Mouse (Mus musculus): ENCODE measurements around the gene Col1a1. TPM values are rescaled to one million over a fixed set of nuclear protein-coding genes. Genes with fewer than 3 reads are reported as not detected.
A peak's percentile ranks its signal among the peaks of the same experiment; 100 is the strongest.

Col1a1 gene
- polyA plus RNA-seq, 1 experiment from 2014 or later = 353 TPM

GRCm38 (mm10) chr11:94992754-94993606, 57.0 kb downstream of the Col1a1 start:
- DNase-seq (ENCODE audit: low spot score) (peak; percentile 68), ATAC-seq (replicated peaks; ENCODE audit: low FRiP score, low read depth) (0 out of 2 replicates have a peak, but pooled peaks have one; percentile 9)
- H3K4me1 ChIP-seq (replicated peaks; ENCODE audit: insufficient read depth, low read length) = peaks cover 59% of the 10 kb centered on the region
- peaks cover 12% of the 10 kb centered on the region; the same call in 1 of the 2 replicates for H3K36me3 ChIP-seq (ENCODE audit: insufficient read depth, low read length)
- 2% methylated on average over 22 of the region's 22 CpGs for WGBS
- TF ChIP-seq CTCF (IDR thresholded peaks at IDR 0.05; ENCODE audit: low read depth) = no peak
- peak overlapping the region; percentile 94 for H3K27ac ChIP-seq
- peak overlapping the region; percentile 90 for H3K4me3 ChIP-seq (replicated peaks; ENCODE audit: low read depth, low read length)
- peak overlapping the region; percentile 97 for H3K4me2 ChIP-seq (ENCODE audit: low read length)
- H3K27me3 ChIP-seq (ENCODE audit: insufficient read depth, low read length) = no peaks in the 10 kb centered on the region
- no peaks in the 10 kb centered on the region for H3K9me3 ChIP-seq (replicated peaks; ENCODE audit: low read length)
- peak overlapping the region; percentile 90 for H3K9ac ChIP-seq (ENCODE audit: low read depth, low read length)

DNA sequence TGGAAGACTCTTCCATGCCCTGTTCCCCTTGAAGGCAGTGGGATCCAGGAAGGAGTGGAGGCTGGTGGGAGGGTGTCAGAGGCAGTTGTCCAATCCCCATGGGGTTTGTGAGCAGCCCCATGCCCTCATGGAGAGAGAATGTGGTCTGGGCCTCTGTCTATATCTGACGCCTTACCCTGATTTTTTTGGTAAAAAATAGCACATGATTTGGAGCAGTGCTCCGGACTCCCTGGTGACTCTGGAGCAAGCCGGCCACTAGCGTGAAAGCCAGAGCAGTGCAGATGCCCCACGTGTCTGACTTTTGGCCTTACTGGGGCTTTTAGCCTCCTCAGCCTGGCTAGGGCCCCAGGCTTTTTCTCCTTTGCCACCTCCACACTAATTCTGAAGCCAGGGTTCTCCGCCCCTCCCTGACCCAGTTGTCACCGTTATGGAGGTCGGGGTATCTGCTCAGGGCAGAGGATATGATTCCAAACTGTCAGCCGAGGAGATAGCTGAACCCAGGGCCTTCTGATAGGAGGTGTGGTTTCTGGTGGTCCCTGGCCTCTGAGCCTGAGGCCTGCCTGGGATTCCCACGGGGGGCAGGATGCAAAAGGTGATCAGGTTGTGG, 58.3 kb downstream of the Col1a1 start:
- H3K36me3 ChIP-seq (ENCODE audit: insufficient read depth, low read length) = peaks cover 26% of the 10 kb centered on the region; the same call in 1 of the 2 replicates
- no peak overlapping the region; the same call in 1 of the 2 replicates for H3K27ac ChIP-seq
- peak overlapping the region; percentile 97 for H3K4me2 ChIP-seq (ENCODE audit: low read length)
- H3K4me3 ChIP-seq (replicated peaks; ENCODE audit: low read depth, low read length) = peak overlapping the region; percentile 90
- WGBS = 29% methylated on average over 10 of the region's 10 CpGs
- DNase-seq (ENCODE audit: low spot score) (no peak), ATAC-seq (replicated peaks; ENCODE audit: low FRiP score, low read depth) (no peak)
- no peaks in the 10 kb centered on the region for H3K9me3 ChIP-seq (replicated peaks; ENCODE audit: low read length)
- peak overlapping the region; percentile 15 for H3K9ac ChIP-seq (ENCODE audit: low read depth, low read length)
- no peaks in the 10 kb centered on the region for H3K27me3 ChIP-seq (ENCODE audit: insufficient read depth, low read length)
- H3K4me1 ChIP-seq (replicated peaks; ENCODE audit: insufficient read depth, low read length) = peaks cover 47% of the 10 kb centered on the region
- TF ChIP-seq CTCF (IDR thresholded peaks at IDR 0.05; ENCODE audit: low read depth) = no peak

DNA sequence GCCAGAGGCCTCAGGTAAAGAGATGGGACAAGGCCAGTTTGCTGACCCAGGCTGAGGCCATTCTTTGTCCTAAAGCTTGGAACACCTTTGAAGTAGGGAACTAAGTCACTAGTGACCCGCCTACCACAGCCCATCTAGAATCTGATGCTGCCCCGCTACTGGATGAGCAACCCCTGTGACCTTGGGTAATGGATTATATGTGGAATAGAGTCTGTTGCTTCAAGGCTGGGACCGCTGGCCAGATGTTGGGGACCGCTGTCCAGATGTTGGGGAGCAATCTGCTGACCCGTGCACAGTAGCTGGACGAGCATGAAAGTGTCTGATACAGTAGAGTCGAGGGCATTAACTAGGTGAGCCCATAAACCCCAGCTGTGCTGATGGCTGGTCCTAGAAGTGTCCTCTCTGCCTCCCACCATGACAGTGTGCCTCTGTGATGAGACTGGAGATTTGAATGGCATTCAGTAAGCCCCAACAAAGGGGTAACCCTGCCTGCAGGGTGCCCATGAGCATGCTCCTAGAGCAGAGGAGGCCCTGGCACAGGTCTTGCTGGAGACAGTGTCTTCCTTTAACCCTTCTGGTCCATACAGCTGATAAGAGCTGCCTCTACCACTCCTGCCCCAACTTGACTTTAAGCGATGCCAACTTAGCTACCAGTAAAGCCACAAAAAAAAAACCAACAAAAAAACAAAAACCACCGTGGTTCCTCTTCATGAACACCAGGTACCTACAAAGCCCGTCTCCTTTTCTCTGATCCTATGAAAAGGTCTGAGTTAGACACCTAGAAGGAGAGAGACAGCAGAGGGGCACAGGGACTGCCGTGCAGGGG, 59.1 kb downstream of the Col1a1 start:
- H3K4me1 ChIP-seq (replicated peaks; ENCODE audit: insufficient read depth, low read length) = peaks cover 40% of the 10 kb centered on the region
- WGBS = 69% methylated on average over 11 of the region's 11 CpGs
- no peaks in the 10 kb centered on the region for H3K27me3 ChIP-seq (ENCODE audit: insufficient read depth, low read length)
- peaks cover 33% of the 10 kb centered on the region; the same call in 1 of the 2 replicates for H3K36me3 ChIP-seq (ENCODE audit: insufficient read depth, low read length)
- no peaks in the 10 kb centered on the region for H3K9me3 ChIP-seq (replicated peaks; ENCODE audit: low read length)
- no peak for TF ChIP-seq CTCF (IDR thresholded peaks at IDR 0.05; ENCODE audit: low read depth)
- peak overlapping the region; percentile 15; the same call in 1 of the 2 replicates for H3K9ac ChIP-seq (ENCODE audit: low read depth, low read length)
- peak overlapping the region; percentile 97 for H3K4me2 ChIP-seq (ENCODE audit: low read length)
- H3K27ac ChIP-seq = no peak overlapping the region
- peak overlapping the region; percentile 90; the same call in 1 of the 2 replicates for H3K4me3 ChIP-seq (replicated peaks; ENCODE audit: low read depth, low read length)
- ATAC-seq (replicated peaks; ENCODE audit: low FRiP score, low read depth) = no peak
- no peak for DNase-seq (ENCODE audit: low spot score)

- ATAC-seq (replicated peaks; ENCODE audit: low FRiP score, low read depth) (no peak), DNase-seq (ENCODE audit: low spot score) (no peak)
- H3K4me1 ChIP-seq (replicated peaks; ENCODE audit: insufficient read depth, low read length) = peaks cover 41% of the 10 kb centered on the region
- no peak overlapping the region for H3K4me3 ChIP-seq (replicated peaks; ENCODE audit: low read depth, low read length)
- no peak for TF ChIP-seq CTCF (IDR thresholded peaks at IDR 0.05; ENCODE audit: low read depth)
- H3K9me3 ChIP-seq (replicated peaks; ENCODE audit: low read length) = no peaks in the 10 kb centered on the region
- peaks cover 33% of the 10 kb centered on the region; the same call in 1 of the 2 replicates for H3K36me3 ChIP-seq (ENCODE audit: insufficient read depth, low read length)
- H3K4me2 ChIP-seq (ENCODE audit: low read length) = no peak overlapping the region
- no peak overlapping the region for H3K9ac ChIP-seq (ENCODE audit: low read depth, low read length)
- H3K27me3 ChIP-seq (ENCODE audit: insufficient read depth, low read length) = no peaks in the 10 kb centered on the region
- 76% methylated on average over 8 of the region's 8 CpGs for WGBS
- no peak overlapping the region for H3K27ac ChIP-seq
Observed at GRCm38 (mm10) chr11:94996101-94996500, 60.1 kb downstream of the Col1a1 start.

- H3K27me3 ChIP-seq (ENCODE audit: insufficient read depth, low read length) = no peaks in the 10 kb centered on the region
- no peak overlapping the region for H3K9ac ChIP-seq (ENCODE audit: low read depth, low read length)
- H3K4me3 ChIP-seq (replicated peaks; ENCODE audit: low read depth, low read length) = no peak overlapping the region
- ATAC-seq (replicated peaks; ENCODE audit: low FRiP score, low read depth) = no peak
- TF ChIP-seq CTCF (IDR thresholded peaks at IDR 0.05; ENCODE audit: low read depth) = no peak
- 91% methylated on average over 6 of the region's 6 CpGs for WGBS
- H3K4me1 ChIP-seq (replicated peaks; ENCODE audit: insufficient read depth, low read length) = peaks cover 41% of the 10 kb centered on the region
- DNase-seq (ENCODE audit: low spot score) = no peak
- no peaks in the 10 kb centered on the region for H3K9me3 ChIP-seq (replicated peaks; ENCODE audit: low read length)
- peaks cover 38% of the 10 kb centered on the region; the same call in 1 of the 2 replicates for H3K36me3 ChIP-seq (ENCODE audit: insufficient read depth, low read length)
- H3K27ac ChIP-seq = no peak overlapping the region
- no peak overlapping the region for H3K4me2 ChIP-seq (ENCODE audit: low read length)
Observed at GRCm38 (mm10) chr11:94996984-94997383, 61.0 kb downstream of the Col1a1 start.

GRCm38 (mm10) chr11:94997596-94997995, 61.6 kb downstream of the Col1a1 start:
- Histone ChIP-seq H3K36me3 (ENCODE audit: insufficient read depth, low read length) (peaks cover 42% of the 10 kb centered on the region; the same call in 1 of the 2 replicates), H3K4me1 (replicated peaks; ENCODE audit: insufficient read depth, low read length) (peaks cover 38% of the 10 kb centered on the region), H3K9me3 (replicated peaks; ENCODE audit: low read length) (no peaks in the 10 kb centered on the region), H3K9ac (ENCODE audit: low read depth, low read length) (no peak overlapping the region), H3K4me3 (replicated peaks; ENCODE audit: low read depth, low read length) (no peak overlapping the region), H3K27ac (no peak overlapping the region), H3K4me2 (ENCODE audit: low read length) (no peak overlapping the region), H3K27me3 (ENCODE audit: insufficient read depth, low read length) (no peaks in the 10 kb centered on the region)
- 51% methylated on average over 5 of the region's 5 CpGs for WGBS
- DNase-seq (ENCODE audit: low spot score) (no peak), ATAC-seq (replicated peaks; ENCODE audit: low FRiP score, low read depth) (no peak)
- TF ChIP-seq CTCF (IDR thresholded peaks at IDR 0.05; ENCODE audit: low read depth) = no peak
